Mouse (Mus musculus) erythroblast, embryonic 14.5 days (primary cell): ENCODE measurements around the gene 1700029H14Rik. TPM values are rescaled to one million over a fixed set of nuclear protein-coding genes. Genes with fewer than 3 reads are reported as not detected.

Source experiments
- H3K27me3 ChIP-seq: 2 replicates; pipeline ENCODE4 v1.6.1; 2012; ENCODE audit warnings: inconsistent platforms; ENCODE audit not compliant: control insufficient read depth
- H3K36me3 ChIP-seq: 2 replicates; pipeline ENCODE4 v1.6.1; 2012; ENCODE audit warnings: mild to moderate bottlenecking, inconsistent platforms; ENCODE audit not compliant: control insufficient read depth
- H3K4me1 ChIP-seq: 2 replicates; pipeline ENCODE4 v1.6.1; 2012; ENCODE audit warnings: inconsistent platforms; ENCODE audit not compliant: control insufficient read depth
- H3K4me3 ChIP-seq: replicated peaks from 2 replicates; pipeline ENCODE3; 2012; ENCODE audit warnings: moderate library complexity, mild to moderate bottlenecking, inconsistent platforms
- H3K9me3 ChIP-seq: 2 replicates; pipeline ENCODE4 v1.6.1; 2012; ENCODE audit warnings: low read length, inconsistent platforms, mixed read lengths; ENCODE audit not compliant: control insufficient read depth
- GATA1 ChIP-seq: IDR thresholded peaks from 2 replicates; pipeline ENCODE4 v1.6.1; 2012; ENCODE audit warnings: low read length, inconsistent platforms, mixed read lengths
- TAL1 ChIP-seq: IDR thresholded peaks from 3 replicates; pipeline ENCODE4 v1.6.1; 2012; ENCODE audit warnings: low read length, inconsistent platforms, mixed read lengths
- polyA plus RNA-seq: library from polyadenylated mRNA; stranded (reverse); fragments of >175 nt; gene quantifications from 2 replicates; pipeline ENCODE4 v1.2.3, GENCODE M21; 2012

1700029H14Rik gene
- polyA plus RNA-seq, 1 experiment: not detected

DNA sequence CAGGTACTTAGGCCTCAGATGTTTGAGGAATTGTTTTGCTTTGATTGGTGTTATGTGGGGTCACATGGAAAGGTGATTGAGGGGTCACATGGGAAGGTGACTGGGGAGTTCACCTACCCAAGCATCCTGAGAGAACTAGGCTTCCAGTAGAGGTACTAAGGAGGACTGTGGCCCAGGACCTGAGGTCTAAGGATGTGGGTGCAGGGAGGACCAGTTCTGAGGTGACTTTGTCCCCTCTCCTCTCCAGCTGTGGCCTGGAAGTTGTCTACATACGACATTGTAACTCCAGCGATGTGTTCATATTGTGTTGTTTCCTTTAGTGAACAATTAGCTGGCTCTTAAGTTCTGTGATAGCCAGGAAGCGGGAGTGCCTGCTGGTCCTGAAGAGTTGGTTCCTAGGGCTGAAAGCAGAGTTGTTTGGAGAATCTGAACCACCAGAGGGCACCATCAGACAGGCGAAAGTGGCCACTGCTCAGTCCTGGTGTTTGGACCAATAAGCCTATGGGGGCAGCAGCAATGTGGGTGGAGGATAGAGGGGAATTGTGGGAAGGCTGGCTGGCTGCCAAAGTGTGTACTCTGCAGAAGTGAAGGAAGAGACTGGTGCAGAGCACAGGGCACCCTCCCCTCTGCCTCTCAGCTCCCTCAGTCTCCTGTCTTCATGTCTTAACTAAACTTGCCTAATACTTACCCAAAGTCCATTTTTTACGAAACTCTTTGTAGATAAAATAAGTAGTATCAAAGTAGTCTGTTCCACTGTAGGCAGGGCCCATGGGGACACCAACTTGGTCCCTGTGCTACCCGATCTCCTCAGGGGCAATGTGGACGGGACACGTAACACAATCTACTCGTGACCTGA lies 11.3 kb downstream of the 1700029H14Rik start:
- no peaks in the 10 kb centered on the region for H3K27me3 ChIP-seq
- no peak for TF ChIP-seq TAL1
- no peak for TF ChIP-seq GATA1
- H3K4me1 ChIP-seq: no peaks in the 10 kb centered on the region
- no peak overlapping the region for H3K4me3 ChIP-seq
- no peaks in the 10 kb centered on the region for H3K9me3 ChIP-seq
- no peaks in the 10 kb centered on the region for H3K36me3 ChIP-seq

- TF ChIP-seq GATA1 (no peak), TAL1 (no peak)
- Histone ChIP-seq H3K27me3 (no peaks in the 10 kb centered on the region), H3K9me3 (no peaks in the 10 kb centered on the region), H3K4me3 (no peak overlapping the region), H3K4me1 (no peaks in the 10 kb centered on the region), H3K36me3 (no peaks in the 10 kb centered on the region)
These were observed 13.4 kb downstream of the 1700029H14Rik start for GRCm38 (mm10) chr8:13548831-13549230.

- H3K4me1 ChIP-seq: no peaks in the 10 kb centered on the region
- no peak overlapping the region for H3K4me3 ChIP-seq
- H3K27me3 ChIP-seq: no peaks in the 10 kb centered on the region
- TF ChIP-seq GATA1: no peak
- no peak for TF ChIP-seq TAL1
- no peaks in the 10 kb centered on the region for H3K9me3 ChIP-seq
- no peaks in the 10 kb centered on the region for H3K36me3 ChIP-seq
These were observed 14.0 kb downstream of the 1700029H14Rik start for GRCm38 (mm10) chr8:13548235-13548634.

DNA sequence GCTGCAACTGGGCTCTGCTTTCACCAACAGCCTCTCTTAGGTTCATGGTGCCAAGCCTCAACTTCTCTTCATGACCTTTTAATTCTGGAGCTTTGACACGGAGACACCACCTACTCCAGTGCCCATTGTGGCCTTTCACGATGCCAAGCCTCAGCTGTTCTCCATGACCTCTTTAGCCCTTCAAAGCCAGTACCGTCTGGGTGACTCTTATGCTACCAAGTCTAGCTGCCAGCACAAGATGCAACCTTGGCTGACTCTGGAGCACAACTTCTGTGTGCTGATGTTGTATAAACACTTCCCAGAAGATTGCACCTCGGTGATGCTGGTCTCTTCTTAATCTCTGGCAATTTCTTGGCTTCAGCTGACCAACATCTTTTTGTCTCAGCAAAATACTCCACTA lies 15.8 kb downstream of the 1700029H14Rik start:
- Histone ChIP-seq H3K27me3 (no peaks in the 10 kb centered on the region), H3K4me1 (no peaks in the 10 kb centered on the region), H3K9me3 (no peaks in the 10 kb centered on the region), H3K4me3 (no peak overlapping the region), H3K36me3 (no peaks in the 10 kb centered on the region)
- TF ChIP-seq TAL1: no peak
- TF ChIP-seq GATA1: no peak

DNA sequence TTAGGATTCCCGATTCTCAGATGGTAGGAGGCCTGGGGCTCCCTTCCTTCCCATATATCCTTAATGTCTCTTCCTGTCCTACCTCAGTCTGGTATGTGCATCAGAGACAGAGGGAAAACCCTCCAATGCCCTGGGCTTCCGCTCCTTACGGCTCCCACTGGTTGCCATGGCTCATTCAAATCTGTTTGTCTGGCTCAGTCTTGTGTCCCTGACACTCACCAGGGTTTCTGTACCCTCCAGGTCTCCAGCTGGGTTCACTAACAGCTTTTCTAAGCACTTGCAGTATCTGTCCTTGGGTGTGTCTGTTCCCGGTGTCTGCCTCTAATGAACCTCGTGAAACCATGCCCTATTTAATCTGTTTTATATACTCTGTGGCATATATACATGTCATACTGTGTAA lies 20.7 kb downstream of the 1700029H14Rik start:
- no peak overlapping the region for H3K4me3 ChIP-seq
- TF ChIP-seq TAL1: no peak
- no peak for TF ChIP-seq GATA1
- no peaks in the 10 kb centered on the region for H3K27me3 ChIP-seq
- H3K36me3 ChIP-seq: no peaks in the 10 kb centered on the region
- no peaks in the 10 kb centered on the region for H3K4me1 ChIP-seq
- no peaks in the 10 kb centered on the region for H3K9me3 ChIP-seq

DNA sequence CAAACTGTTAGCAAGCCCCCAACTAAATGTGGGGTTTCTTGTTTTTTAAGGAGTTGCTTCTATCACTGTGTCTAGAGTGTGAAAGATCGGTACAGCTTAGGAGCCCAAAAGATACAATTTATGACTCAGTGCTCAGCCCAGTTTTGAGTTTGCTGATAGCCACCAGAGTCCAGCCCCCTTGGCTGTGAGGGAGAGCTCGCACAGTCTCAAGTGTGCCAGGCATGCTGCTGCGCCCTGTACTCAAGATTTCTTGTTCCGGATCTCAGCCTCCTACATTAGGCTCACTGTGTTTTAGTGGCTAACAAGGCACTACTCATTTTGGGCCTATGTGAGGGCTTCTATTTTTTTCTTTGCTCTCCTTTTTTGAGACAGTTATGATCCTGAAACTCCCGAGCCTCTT lies 22.1 kb downstream of the 1700029H14Rik start:
- TF ChIP-seq GATA1: no peak
- H3K27me3 ChIP-seq: no peaks in the 10 kb centered on the region
- H3K4me3 ChIP-seq: no peak overlapping the region
- no peaks in the 10 kb centered on the region for H3K36me3 ChIP-seq
- no peaks in the 10 kb centered on the region for H3K4me1 ChIP-seq
- no peaks in the 10 kb centered on the region for H3K9me3 ChIP-seq

DNA sequence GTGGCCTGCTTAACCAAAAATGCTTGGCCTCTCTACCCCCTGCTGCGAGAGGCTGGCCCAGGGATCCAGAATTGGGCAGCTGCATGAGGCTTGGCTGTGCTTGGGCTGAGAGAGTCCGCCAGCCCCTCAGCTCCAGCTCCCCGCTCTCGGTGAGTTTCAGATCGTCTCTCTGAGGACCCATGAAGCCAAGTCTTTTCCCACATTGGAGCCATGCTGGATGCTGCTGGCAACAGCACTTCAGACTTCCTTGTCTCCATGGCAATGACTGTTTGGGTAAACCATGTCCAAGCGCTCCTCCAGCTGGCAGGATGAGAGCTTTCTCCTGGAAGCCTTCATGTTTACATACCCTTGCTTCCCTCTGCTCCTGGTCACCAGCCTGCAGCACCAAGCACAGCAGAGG lies 23.4 kb downstream of the 1700029H14Rik start:
- H3K4me3 ChIP-seq: no peak overlapping the region
- H3K4me1 ChIP-seq: no peaks in the 10 kb centered on the region
- no peaks in the 10 kb centered on the region for H3K36me3 ChIP-seq
- no peaks in the 10 kb centered on the region for H3K9me3 ChIP-seq
- no peak for TF ChIP-seq GATA1
- TF ChIP-seq TAL1: no peak
- H3K27me3 ChIP-seq: no peaks in the 10 kb centered on the region

GRCm38 (mm10) chr8:13537102-13537501 lies 25.2 kb downstream of the 1700029H14Rik start:
- no peaks in the 10 kb centered on the region for H3K4me1 ChIP-seq
- no peak overlapping the region for H3K4me3 ChIP-seq
- no peaks in the 10 kb centered on the region for H3K9me3 ChIP-seq
- H3K27me3 ChIP-seq: no peaks in the 10 kb centered on the region
- no peaks in the 10 kb centered on the region for H3K36me3 ChIP-seq
- TF ChIP-seq TAL1: no peak
- no peak for TF ChIP-seq GATA1

GRCm38 (mm10) chr8:13533123-13533522 lies 29.1 kb downstream of the 1700029H14Rik start:
- H3K36me3 ChIP-seq: no peaks in the 10 kb centered on the region
- H3K27me3 ChIP-seq: no peaks in the 10 kb centered on the region
- TF ChIP-seq GATA1 (no peak), TAL1 (no peak)

More at GRCm38 (mm10) chr8:13533123-13533522, 29.1 kb downstream of the 1700029H14Rik start:
- Histone ChIP-seq H3K9me3 (no peaks in the 10 kb centered on the region), H3K4me1 (no peaks in the 10 kb centered on the region), H3K4me3 (no peak overlapping the region)
